Mouse (Mus musculus): ENCODE measurements at regions not wholly inside any gene's neighbourhood (a gene's known extent, or its start where the extent isn't known, plus 50 kb on each side); places are given as distances from the start of the nearest gene placed in this dataset.

GRCm38 (mm10) chr16:73462516-73462915, 949.1 kb downstream of the Robo2 start:
- ATAC-seq (ENCODE audit: insufficient read depth, low read depth) (no peak), DNase-seq (ENCODE audit: low spot score) (no peak)
- 82% methylated on average over 4 of the region's 4 CpGs for WGBS
- H3K9me3 ChIP-seq (replicated peaks; ENCODE audit: control insufficient read depth, low read length) = no peaks in the 10 kb centered on the region
- no peak for TF ChIP-seq CTCF (IDR thresholded peaks at IDR 0.05; ENCODE audit: low read depth)
- TF ChIP-seq EP300 (IDR thresholded peaks at IDR 0.05; ENCODE audit: low read depth) = no peak
- no peak overlapping the region for H3K4me2 ChIP-seq (ENCODE audit: low read depth, low read length)
- no peaks in the 10 kb centered on the region for H3K36me3 ChIP-seq (replicated peaks; ENCODE audit: control insufficient read depth, insufficient read depth, low read length)
- H3K4me1 ChIP-seq (ENCODE audit: control insufficient read depth, insufficient read depth) = no peaks in the 10 kb centered on the region
- H3K27me3 ChIP-seq (ENCODE audit: control insufficient read depth, insufficient read depth, low read length) = no peaks in the 10 kb centered on the region
- H3K27ac ChIP-seq (ENCODE audit: low read depth) = no peak overlapping the region
- H3K4me3 ChIP-seq (ENCODE audit: low read depth, low read length) = no peak overlapping the region
- no peak overlapping the region for H3K9ac ChIP-seq (replicated peaks; ENCODE audit: low read depth, low read length)

DNA sequence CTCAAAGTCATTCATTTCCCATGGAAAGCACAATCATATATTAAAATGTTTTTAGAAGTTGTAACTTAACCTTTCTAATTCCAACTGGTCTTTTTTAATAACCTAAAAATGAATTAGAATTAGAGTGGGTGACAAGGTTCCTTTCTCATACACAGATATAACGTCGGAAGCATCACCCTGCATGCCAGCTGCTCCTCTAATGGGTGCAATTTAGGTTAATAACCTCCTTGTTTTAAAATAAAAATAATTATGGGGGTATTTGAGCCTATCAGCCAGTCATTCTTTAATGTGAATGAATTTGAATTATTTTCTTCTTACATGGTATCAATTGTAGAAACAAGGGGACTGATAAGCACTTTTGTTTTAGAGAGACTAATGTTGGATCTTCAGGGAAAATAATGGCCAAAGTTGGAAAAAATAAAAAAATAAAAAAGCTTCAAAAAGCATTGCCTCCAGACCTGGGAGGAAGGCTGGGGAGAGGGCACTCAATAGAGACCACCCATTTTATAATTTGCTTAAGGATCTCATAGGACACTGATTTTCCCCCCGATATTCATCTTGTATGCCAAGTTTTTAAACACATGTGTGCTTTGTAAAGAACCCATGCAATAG, 960.9 kb downstream of the Robo2 start:
- Histone ChIP-seq H3K4me3 (ENCODE audit: low read depth, low read length) (no peak overlapping the region), H3K9ac (replicated peaks; ENCODE audit: low read depth, low read length) (no peak overlapping the region), H3K9me3 (replicated peaks; ENCODE audit: control insufficient read depth, low read length) (no peaks in the 10 kb centered on the region), H3K4me2 (ENCODE audit: low read depth, low read length) (no peak overlapping the region), H3K36me3 (replicated peaks; ENCODE audit: control insufficient read depth, insufficient read depth, low read length) (no peaks in the 10 kb centered on the region), H3K4me1 (ENCODE audit: control insufficient read depth, insufficient read depth) (no peaks in the 10 kb centered on the region), H3K27me3 (ENCODE audit: control insufficient read depth, insufficient read depth, low read length) (no peaks in the 10 kb centered on the region), H3K27ac (ENCODE audit: low read depth) (no peak overlapping the region)
- ATAC-seq (ENCODE audit: insufficient read depth, low read depth) (no peak), DNase-seq (ENCODE audit: low spot score) (no peak)
- WGBS = 91% methylated on average over 3 of the region's 3 CpGs
- no peak for TF ChIP-seq EP300 (IDR thresholded peaks at IDR 0.05; ENCODE audit: low read depth)
- no peak for TF ChIP-seq CTCF (IDR thresholded peaks at IDR 0.05; ENCODE audit: low read depth)

DNA sequence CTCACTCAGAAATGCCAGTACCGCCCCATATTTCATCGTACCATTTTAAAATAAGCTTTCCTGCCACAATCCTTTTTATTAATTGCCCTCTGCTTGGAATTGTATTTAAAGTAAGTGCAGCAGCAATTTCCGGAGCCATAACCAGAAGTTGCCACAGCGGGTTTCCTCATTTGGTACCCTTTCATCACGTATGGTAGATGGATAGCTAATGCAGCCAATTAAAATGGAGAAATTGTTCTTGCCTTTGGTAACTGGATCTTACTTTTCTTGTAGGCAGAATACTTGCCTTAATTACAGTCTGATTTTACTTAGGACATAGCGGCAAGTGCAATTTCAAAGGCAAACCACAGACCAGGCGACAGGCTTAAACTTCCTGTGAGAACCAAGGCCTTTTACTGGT, 961.8 kb downstream of the Robo2 start:
- no peak for ATAC-seq (ENCODE audit: insufficient read depth, low read depth)

GRCm38 (mm10) chr16:73435726-73436125, 975.9 kb downstream of the Robo2 start:
- 81% methylated on average over 3 of the region's 3 CpGs for WGBS
- Histone ChIP-seq H3K4me1 (ENCODE audit: control insufficient read depth, insufficient read depth) (no peaks in the 10 kb centered on the region), H3K27me3 (ENCODE audit: control insufficient read depth, insufficient read depth, low read length) (no peaks in the 10 kb centered on the region), H3K9me3 (replicated peaks; ENCODE audit: control insufficient read depth, low read length) (no peaks in the 10 kb centered on the region), H3K9ac (replicated peaks; ENCODE audit: low read depth, low read length) (no peak overlapping the region), H3K27ac (ENCODE audit: low read depth) (no peak overlapping the region), H3K36me3 (replicated peaks; ENCODE audit: control insufficient read depth, insufficient read depth, low read length) (no peaks in the 10 kb centered on the region), H3K4me3 (ENCODE audit: low read depth, low read length) (no peak overlapping the region), H3K4me2 (ENCODE audit: low read depth, low read length) (no peak overlapping the region)
- no peak for TF ChIP-seq CTCF (IDR thresholded peaks at IDR 0.05; ENCODE audit: low read depth)
- TF ChIP-seq EP300 (IDR thresholded peaks at IDR 0.05; ENCODE audit: low read depth) = no peak
- DNase-seq (ENCODE audit: low spot score) = no peak
- ATAC-seq (ENCODE audit: insufficient read depth, low read depth) = no peak

More for the DNA sequence above, 961.8 kb downstream of the Robo2 start:
- no peaks in the 10 kb centered on the region for H3K27me3 ChIP-seq (ENCODE audit: control insufficient read depth, insufficient read depth, low read length)
- H3K27ac ChIP-seq (ENCODE audit: low read depth) = no peak overlapping the region
- H3K36me3 ChIP-seq (replicated peaks; ENCODE audit: control insufficient read depth, insufficient read depth, low read length) = no peaks in the 10 kb centered on the region
- DNase-seq (ENCODE audit: low spot score) = no peak
- H3K9me3 ChIP-seq (replicated peaks; ENCODE audit: control insufficient read depth, low read length) = no peaks in the 10 kb centered on the region
- H3K4me2 ChIP-seq (ENCODE audit: low read depth, low read length) = no peak overlapping the region
- no peak overlapping the region for H3K9ac ChIP-seq (replicated peaks; ENCODE audit: low read depth, low read length)
- TF ChIP-seq EP300 (IDR thresholded peaks at IDR 0.05; ENCODE audit: low read depth) (no peak), CTCF (IDR thresholded peaks at IDR 0.05; ENCODE audit: low read depth) (no peak)
- WGBS = 89% methylated on average over 7 of the region's 7 CpGs
- H3K4me3 ChIP-seq (ENCODE audit: low read depth, low read length) = no peak overlapping the region
- H3K4me1 ChIP-seq (ENCODE audit: control insufficient read depth, insufficient read depth) = no peaks in the 10 kb centered on the region

GRCm38 (mm10) chr16:73424851-73425250, 986.8 kb downstream of the Robo2 start:
- TF ChIP-seq EP300 (IDR thresholded peaks at IDR 0.05; ENCODE audit: low read depth) = no peak
- H3K4me2 ChIP-seq (ENCODE audit: low read depth, low read length) = no peak overlapping the region
- H3K27ac ChIP-seq (ENCODE audit: low read depth) = no peak overlapping the region
- 61% methylated on average over 5 of the region's 5 CpGs for WGBS
- ATAC-seq (ENCODE audit: insufficient read depth, low read depth) (no peak), DNase-seq (ENCODE audit: low spot score) (no peak)
- H3K9ac ChIP-seq (replicated peaks; ENCODE audit: low read depth, low read length) = no peak overlapping the region
- H3K9me3 ChIP-seq (replicated peaks; ENCODE audit: control insufficient read depth, low read length) = no peaks in the 10 kb centered on the region
- H3K4me1 ChIP-seq (ENCODE audit: control insufficient read depth, insufficient read depth) = no peaks in the 10 kb centered on the region
- H3K4me3 ChIP-seq (ENCODE audit: low read depth, low read length) = no peak overlapping the region
- H3K36me3 ChIP-seq (replicated peaks; ENCODE audit: control insufficient read depth, insufficient read depth, low read length) = no peaks in the 10 kb centered on the region
- no peaks in the 10 kb centered on the region for H3K27me3 ChIP-seq (ENCODE audit: control insufficient read depth, insufficient read depth, low read length)

GRCm38 (mm10) chr16:73424311-73424710, 987.3 kb downstream of the Robo2 start:
- Histone ChIP-seq H3K27me3 (ENCODE audit: control insufficient read depth, insufficient read depth, low read length) (no peaks in the 10 kb centered on the region), H3K9ac (replicated peaks; ENCODE audit: low read depth, low read length) (no peak overlapping the region), H3K4me1 (ENCODE audit: control insufficient read depth, insufficient read depth) (no peaks in the 10 kb centered on the region), H3K4me3 (ENCODE audit: low read depth, low read length) (no peak overlapping the region), H3K4me2 (ENCODE audit: low read depth, low read length) (no peak overlapping the region), H3K9me3 (replicated peaks; ENCODE audit: control insufficient read depth, low read length) (no peaks in the 10 kb centered on the region), H3K36me3 (replicated peaks; ENCODE audit: control insufficient read depth, insufficient read depth, low read length) (no peaks in the 10 kb centered on the region), H3K27ac (ENCODE audit: low read depth) (no peak overlapping the region)
- WGBS = 70% methylated on average over 2 of the region's 2 CpGs
- TF ChIP-seq EP300 (IDR thresholded peaks at IDR 0.05; ENCODE audit: low read depth) = no peak
- no peak for TF ChIP-seq CTCF (IDR thresholded peaks at IDR 0.05; ENCODE audit: low read depth)
- ATAC-seq (ENCODE audit: insufficient read depth, low read depth) = no peak
- no peak for DNase-seq (ENCODE audit: low spot score)

Measured in heart, postnatal 0 days (tissue).